ENCODE assay signal across 10 mouse cellular contexts in genomic region chr11:118407318-118407910, GRCm38 (mm10). TPM values are rescaled to one million over a fixed set of nuclear protein-coding genes. Genes with fewer than 3 reads are reported as not detected.
A peak's percentile ranks its signal among the peaks of the same experiment; 100 is the strongest.
DNase-seq lines count a peak whose midpoint lies in the region; ATAC-seq lines count a peak whose summit lies in the region.
"Had no signal": no experiment of that assay in that cellular context is flagged by ENCODE, and none has a peak within 500 bp of the region (broad histone marks: within the 10 kb centered on the region; RNA-seq: fewer than 3 reads in every experiment).

No protein-coding gene starts in this region.

- peaks cover 40% of the 10 kb centered on the region; the same call in 1 of the 2 replicates for H3K36me3 ChIP-seq in heart, embryonic 15.5 days
- peaks cover 55% of the 10 kb centered on the region for H3K36me3 ChIP-seq in hindbrain, embryonic 14.5 days (replicated peaks; ENCODE audit: control insufficient read depth, insufficient read depth)
- H3K36me3 ChIP-seq in hindbrain, embryonic 13.5 days: peaks cover 69% of the 10 kb centered on the region

- no peaks in the 10 kb centered on the region for H3K27me3 ChIP-seq in heart, embryonic 15.5 days
- no peaks in the 10 kb centered on the region for H3K27me3 ChIP-seq in hindbrain, embryonic 14.5 days (ENCODE audit: control insufficient read depth, insufficient read depth, low read length)
- no peaks in the 10 kb centered on the region for H3K27me3 ChIP-seq in hindbrain, embryonic 13.5 days
- H3K27me3 ChIP-seq: liver, embryonic 15.5 days had no signal

- WGBS in heart, embryonic 15.5 days: 83% methylated on average over 23 of the region's 23 CpGs
- 89% methylated on average over 23 of the region's 23 CpGs for WGBS in hindbrain, embryonic 14.5 days
- WGBS in hindbrain, embryonic 13.5 days: 88% methylated on average over 23 of the region's 23 CpGs

- no peak for DNase-seq in heart, postnatal 25 days (ENCODE audit: low spot score)
- DNase-seq in ovary, postnatal 36 days (ENCODE audit: low spot score): peak; percentile 51
- DNase-seq in ovary, adult 18-20 months (ENCODE audit: low spot score): no peak
- peak; percentile 75 for DNase-seq in adrenal gland, postnatal 10 days
- DNase-seq in lung, postnatal 14 days: peak; percentile 64
- DNase-seq in hindbrain, embryonic 14.5 days (ENCODE audit: low spot score): no peak

- H3K4me1 ChIP-seq in heart, embryonic 15.5 days (replicated peaks): peaks cover 11% of the 10 kb centered on the region
- H3K4me1 ChIP-seq in hindbrain, embryonic 14.5 days (replicated peaks; ENCODE audit: control insufficient read depth, insufficient read depth, low read length): no peaks in the 10 kb centered on the region
- no peaks in the 10 kb centered on the region for H3K4me1 ChIP-seq in hindbrain, embryonic 13.5 days (replicated peaks)

- ATAC-seq in heart, embryonic 15.5 days (replicated peaks; ENCODE audit: insufficient number of reproducible peaks, insufficient read depth, low FRiP score, low read depth): no peak
- ATAC-seq in hindbrain, embryonic 14.5 days (ENCODE audit: low FRiP score): no peak
- no peak for ATAC-seq in hindbrain, embryonic 13.5 days (ENCODE audit: low FRiP score)

- 0 out of 2 replicates have a peak overlapping the region, but pooled peaks have one; percentile 2 for H3K9ac ChIP-seq in heart, embryonic 15.5 days
- no peak overlapping the region for H3K9ac ChIP-seq in hindbrain, embryonic 14.5 days
- no peak overlapping the region for H3K9ac ChIP-seq in hindbrain, embryonic 13.5 days
- H3K9ac ChIP-seq: liver, embryonic 15.5 days had no signal

- no peak overlapping the region for H3K4me2 ChIP-seq in heart, embryonic 15.5 days
- no peak overlapping the region for H3K4me2 ChIP-seq in hindbrain, embryonic 14.5 days (replicated peaks)
- H3K4me2 ChIP-seq in hindbrain, embryonic 13.5 days: no peak overlapping the region
- H3K4me2 ChIP-seq: liver, embryonic 15.5 days had no signal

- no peaks in the 10 kb centered on the region for H3K9me3 ChIP-seq in heart, embryonic 15.5 days (replicated peaks)
- H3K9me3 ChIP-seq in hindbrain, embryonic 14.5 days (ENCODE audit: control insufficient read depth, low read length): no peaks in the 10 kb centered on the region
- no peaks in the 10 kb centered on the region for H3K9me3 ChIP-seq in hindbrain, embryonic 13.5 days
- H3K9me3 ChIP-seq: liver, embryonic 15.5 days had no signal

- H3K27ac ChIP-seq in heart, embryonic 15.5 days: no peak overlapping the region
- no peak overlapping the region for H3K27ac ChIP-seq in hindbrain, embryonic 14.5 days
- H3K27ac ChIP-seq in hindbrain, embryonic 13.5 days: no peak overlapping the region
- H3K27ac ChIP-seq: liver, embryonic 15.5 days had no signal

- intact Hi-C loops in heart, postnatal 25 days (cut with DNase I): no loop called here

- H3K4me3 ChIP-seq in heart, embryonic 15.5 days: no peak overlapping the region
- no peak overlapping the region for H3K4me3 ChIP-seq in hindbrain, embryonic 14.5 days (replicated peaks; ENCODE audit: low read length)
- no peak overlapping the region for H3K4me3 ChIP-seq in hindbrain, embryonic 13.5 days
- H3K4me3 ChIP-seq: liver, embryonic 15.5 days had no signal

RNA-seq across cellular contexts. Expression of gene Lgals3bp, which starts 5.5 kb away (rescaled TPM):
- 9.6 and 20.7 TPM in 2 replicates for polyA plus RNA-seq in heart, embryonic 15.5 days (2015; fragmentation: Nextera tagmentation; extraction: Ambion mirVana)
- 10 to 100 TPM; 19.2 to 24.0 TPM for total RNA-seq in heart, postnatal 25 days (2021)
- 10 to 100 TPM; 55.4 to 58.3 TPM for total RNA-seq in adrenal gland, postnatal 10 days (2021)
- polyA plus RNA-seq in hindbrain, embryonic 14.5 days (2014; fragmentation: Nextera tagmentation; extraction: Ambion mirVana): 4.0 and 4.7 TPM in 2 replicates
- 2.9 and 4.8 TPM in 2 replicates for polyA plus RNA-seq in hindbrain, embryonic 13.5 days (2015; fragmentation: Nextera tagmentation; extraction: Ambion mirVana)

RNA-seq across cellular contexts. Expression of gene Cant1, which starts 11.5 kb away (rescaled TPM):
- 17.2 and 24.3 TPM in 2 replicates for polyA plus RNA-seq in heart, embryonic 15.5 days (2015; fragmentation: Nextera tagmentation; extraction: Ambion mirVana)
- 10 to 100 TPM; 16.0 to 17.2 TPM for total RNA-seq in heart, postnatal 25 days (2021)
- total RNA-seq in adrenal gland, postnatal 10 days (2021): 10 to 100 TPM; 29.7 to 29.8 TPM
- 25.4 and 26.9 TPM in 2 replicates for polyA plus RNA-seq in hindbrain, embryonic 14.5 days (2014; fragmentation: Nextera tagmentation; extraction: Ambion mirVana)
- 24.4 and 24.9 TPM in 2 replicates for polyA plus RNA-seq in hindbrain, embryonic 13.5 days (2015; fragmentation: Nextera tagmentation; extraction: Ambion mirVana)

RNA-seq across cellular contexts. Expression of gene C1qtnf1, which starts 20.6 kb away (rescaled TPM):
- 7.9 and 10.1 TPM in 2 replicates for polyA plus RNA-seq in heart, embryonic 15.5 days (2015; fragmentation: Nextera tagmentation; extraction: Ambion mirVana)
- 10 to 100 TPM; 17.7 to 31.0 TPM for total RNA-seq in heart, postnatal 25 days (2021)
- total RNA-seq in adrenal gland, postnatal 10 days (2021): 10 to 100 TPM; 27.7 to 28.7 TPM
- 5.0 and 5.2 TPM in 2 replicates for polyA plus RNA-seq in hindbrain, embryonic 14.5 days (2014; fragmentation: Nextera tagmentation; extraction: Ambion mirVana)
- polyA plus RNA-seq in hindbrain, embryonic 13.5 days (2015; fragmentation: Nextera tagmentation; extraction: Ambion mirVana): 2.8 and 3.4 TPM in 2 replicates
- total RNA-seq: common myeloid progenitor, adult 5-6 weeks had no signal

RNA-seq across cellular contexts. Expression of gene Timp2, which starts 51.9 kb away (rescaled TPM):
- 67.1 and 85.2 TPM in 2 replicates for polyA plus RNA-seq in heart, embryonic 15.5 days (2015; fragmentation: Nextera tagmentation; extraction: Ambion mirVana)
- total RNA-seq in heart, postnatal 25 days (2021): 100 to 1,000 TPM; 121 to 138 TPM
- total RNA-seq in adrenal gland, postnatal 10 days (2021): 100 to 1,000 TPM; 101 to 111 TPM
- polyA plus RNA-seq in hindbrain, embryonic 14.5 days (2014; fragmentation: Nextera tagmentation; extraction: Ambion mirVana): 94.3 and 114 TPM in 2 replicates
- 45.7 and 48.1 TPM in 2 replicates for polyA plus RNA-seq in hindbrain, embryonic 13.5 days (2015; fragmentation: Nextera tagmentation; extraction: Ambion mirVana)

Comparison
In these comparisons a context has a peak if more than half of its experiments do, and no peak if none do; other contexts are left out.
1. DNase-seq: peak in ovary, postnatal 36 days (single experiment), adrenal gland, postnatal 10 days (single experiment) and lung, postnatal 14 days (single experiment); none in heart, postnatal 25 days (single experiment), ovary, adult 18-20 months (single experiment) and hindbrain, embryonic 14.5 days (single experiment).